Mouse (Mus musculus): Measurements from ENCODE around the gene Them7.

Them7 gene

DNA sequence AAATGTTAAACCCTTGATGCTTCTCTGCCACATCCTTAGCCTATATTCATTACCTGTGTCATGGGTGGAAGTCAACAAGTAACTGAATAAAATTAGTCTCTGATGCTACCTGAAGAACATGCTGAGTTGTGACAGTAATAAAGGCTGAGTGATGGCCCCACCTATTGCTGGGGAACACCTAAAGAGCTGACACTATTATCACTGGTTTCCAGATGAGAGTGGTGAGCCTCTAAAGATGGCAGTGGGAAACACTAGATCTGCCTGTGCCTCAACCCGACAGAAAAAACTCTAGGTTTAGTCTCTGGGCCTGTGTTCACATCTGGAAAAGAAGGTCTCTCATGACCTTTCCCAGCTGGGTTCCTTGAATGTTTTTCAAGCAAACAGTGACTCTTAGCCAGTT, 155.6 kb downstream of the Them7 start:
- DNase-seq (ENCODE audit: low spot score), result no peak

DNA sequence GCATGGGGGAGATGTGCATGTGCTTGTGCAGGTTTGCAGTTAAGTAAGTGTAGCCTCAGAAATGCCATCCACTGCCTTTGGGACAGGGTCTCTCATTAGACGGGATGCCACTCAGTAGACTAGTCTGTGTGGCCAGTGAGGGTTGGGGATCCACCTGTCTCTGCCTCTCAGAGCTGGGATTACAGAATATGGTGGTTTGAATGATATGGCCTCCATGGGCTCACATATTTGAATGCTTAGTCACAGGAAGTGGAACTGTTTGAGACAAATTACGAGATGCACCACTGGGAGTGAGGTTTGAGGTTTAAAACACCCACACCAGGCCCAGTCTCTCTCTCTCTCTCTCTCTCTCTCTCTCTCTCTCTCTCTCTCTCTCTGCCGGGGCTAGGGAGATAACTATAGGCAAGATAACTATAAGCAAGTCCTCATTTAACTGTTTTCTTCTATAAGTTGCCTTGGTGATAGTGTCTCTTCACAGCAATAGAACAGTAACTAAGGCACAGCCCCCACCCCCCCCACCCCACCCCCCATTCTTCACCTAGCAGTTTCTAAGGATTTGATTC, 156.7 kb downstream of the Them7 start:
- no peak for DNase-seq (ENCODE audit: low spot score)

DNA sequence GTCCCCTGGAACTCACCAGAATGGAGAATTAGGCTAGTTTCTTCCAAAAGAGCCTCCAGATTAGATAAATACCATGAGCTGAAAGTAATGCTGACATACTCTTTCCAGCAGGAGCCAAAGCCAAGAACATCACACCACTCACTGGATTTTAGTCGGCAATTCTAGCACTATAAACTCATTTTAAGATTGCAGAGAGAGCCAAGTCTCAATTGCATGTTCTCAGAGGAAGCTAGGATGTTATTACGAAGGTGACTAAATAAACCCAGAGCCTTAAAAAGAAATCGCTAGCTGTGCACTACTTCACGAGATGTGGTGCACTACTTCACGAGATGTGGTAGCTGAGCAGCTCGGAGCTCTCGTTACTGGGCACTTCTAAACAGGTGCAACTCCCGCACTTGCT, 158.9 kb downstream of the Them7 start:
- no peak for DNase-seq (ENCODE audit: low spot score)

DNA sequence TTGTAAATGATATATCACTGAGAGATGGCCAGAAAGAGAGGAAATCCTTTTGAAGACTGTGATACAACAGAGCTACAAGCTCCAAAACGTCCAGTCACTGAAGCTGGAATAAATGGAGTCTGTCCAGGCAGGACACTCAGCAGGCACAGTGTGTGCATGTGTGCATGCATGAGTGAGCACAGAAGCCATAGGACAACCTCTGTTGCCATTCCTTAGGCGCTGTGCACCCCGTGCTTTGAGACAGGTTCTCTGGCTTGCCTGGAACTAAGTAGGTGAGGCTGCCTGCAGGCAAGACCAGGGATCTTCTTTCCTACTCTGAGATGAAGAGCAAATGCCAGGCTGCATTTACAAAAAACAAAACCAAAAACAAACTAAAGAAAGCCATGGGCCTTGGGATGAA, 160.9 kb downstream of the Them7 start:
- no peak for DNase-seq (ENCODE audit: low spot score)

DNA sequence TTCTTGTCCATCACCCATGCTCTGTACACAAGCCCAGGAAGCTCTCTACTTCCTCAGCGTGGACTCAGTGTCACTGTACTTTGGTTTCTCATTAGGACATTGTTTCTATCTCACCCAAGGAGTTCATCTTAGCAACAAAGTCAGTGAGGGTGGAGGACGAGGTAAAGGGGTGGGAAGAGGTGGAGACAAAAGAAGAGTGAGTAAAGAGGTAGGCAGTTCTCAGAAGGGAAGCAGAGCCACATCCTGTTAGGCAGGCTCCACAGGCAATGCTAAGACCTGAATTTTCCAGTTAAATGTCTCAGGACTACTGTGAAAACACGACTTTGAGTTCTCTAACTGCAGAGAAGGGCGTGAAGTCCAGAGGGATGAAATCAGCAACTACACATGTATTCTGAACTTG, 162.3 kb downstream of the Them7 start:
- DNase-seq (ENCODE audit: low spot score), result no peak

DNA sequence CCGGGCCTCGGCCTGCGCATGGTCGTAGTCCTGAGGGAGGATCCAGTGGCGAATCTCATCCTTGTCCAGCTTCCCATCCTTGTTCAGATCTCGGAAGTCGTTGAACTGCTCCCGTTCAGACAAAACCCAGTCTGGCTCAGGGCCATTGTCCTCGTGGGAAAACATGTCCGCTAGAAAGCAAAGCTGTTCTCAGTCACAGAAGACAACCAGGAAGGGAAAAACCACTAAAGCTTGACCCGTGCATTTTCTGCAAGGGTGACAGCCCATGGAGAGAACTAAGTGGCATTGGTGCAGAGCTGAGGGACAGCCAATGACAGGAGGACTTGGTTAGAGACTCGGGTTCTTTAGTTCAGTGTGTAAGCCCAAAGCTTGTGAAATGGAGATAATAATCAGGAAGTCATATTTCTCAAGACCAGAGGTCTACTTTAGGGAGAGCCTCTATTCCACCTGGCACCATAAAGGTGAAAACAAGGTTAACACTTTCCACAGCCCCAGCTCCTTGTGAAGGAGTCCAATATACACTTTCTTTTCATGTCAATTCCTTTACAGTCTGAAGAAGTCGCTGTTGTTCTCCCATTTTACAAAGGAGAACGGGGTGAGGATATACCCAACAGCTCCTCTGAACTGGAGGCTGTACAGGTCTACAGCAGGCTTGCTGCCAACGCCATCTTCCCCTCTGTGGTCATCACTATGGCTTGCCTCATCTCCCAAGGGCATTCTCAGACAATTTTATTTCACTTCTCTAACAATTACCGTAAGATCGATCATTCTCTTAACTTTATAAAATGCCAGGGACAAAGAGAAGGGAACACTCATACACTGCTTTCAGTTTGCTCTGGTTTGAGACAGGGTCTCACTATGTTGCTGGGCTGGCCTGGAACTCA, 165.1 kb downstream of the Them7 start:
- no peak for DNase-seq (ENCODE audit: low spot score)

DNA sequence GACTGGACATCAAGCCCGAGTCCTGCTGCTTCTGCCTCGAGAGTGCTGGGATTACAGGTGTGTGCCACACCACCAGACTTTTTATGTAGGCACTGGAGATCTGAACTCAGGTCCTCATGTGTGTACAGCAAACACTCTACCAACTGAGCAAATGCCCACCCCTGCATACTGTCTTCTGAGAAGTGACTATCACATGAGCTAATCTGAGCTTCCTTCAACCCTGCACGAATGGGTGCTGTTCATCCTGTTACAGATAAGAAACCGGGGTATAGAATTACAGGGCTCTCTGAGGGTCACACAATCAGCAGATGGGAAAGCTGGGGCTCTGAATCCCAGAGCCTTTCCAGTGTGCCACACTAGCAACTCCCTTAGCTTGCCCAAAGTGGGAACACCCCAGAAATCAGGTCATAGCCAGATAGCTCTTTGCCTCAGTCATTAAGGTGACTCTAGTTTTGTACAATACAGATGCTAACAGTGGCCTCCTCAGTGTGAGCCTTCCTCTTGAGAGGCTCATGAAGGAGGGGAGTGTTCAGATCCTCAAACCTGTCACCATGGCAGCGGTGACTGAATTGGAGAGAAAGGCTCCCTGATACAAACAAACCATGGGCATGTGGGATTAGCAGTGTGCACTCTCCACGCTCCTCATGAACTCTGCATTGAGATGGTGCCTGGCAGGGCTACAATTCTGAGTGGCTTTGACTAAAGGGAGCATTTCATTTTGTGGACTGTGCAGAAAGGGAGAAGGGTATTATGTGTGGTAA, 166.7 kb downstream of the Them7 start:
- no peak for DNase-seq (ENCODE audit: low spot score)

DNA sequence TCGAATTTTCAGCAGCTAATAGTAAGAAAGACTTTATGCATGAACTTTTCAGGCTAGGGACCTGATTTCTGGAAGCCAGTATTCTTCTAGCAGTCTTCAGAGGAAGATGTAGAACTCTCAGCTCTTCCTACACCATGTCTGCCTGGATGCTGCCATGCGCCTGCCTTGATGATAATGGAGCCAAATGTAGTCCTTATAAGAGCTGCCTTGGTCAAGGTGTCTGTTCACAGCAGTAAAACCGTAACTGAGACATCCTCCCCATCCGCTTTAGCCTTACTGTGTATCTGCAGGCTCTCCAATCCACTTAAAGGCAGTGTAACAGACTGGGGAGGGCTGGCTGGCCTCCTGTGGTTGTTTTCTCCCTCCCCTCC, 167.3 kb downstream of the Them7 start:
- no peak for DNase-seq (ENCODE audit: low spot score)

DNA sequence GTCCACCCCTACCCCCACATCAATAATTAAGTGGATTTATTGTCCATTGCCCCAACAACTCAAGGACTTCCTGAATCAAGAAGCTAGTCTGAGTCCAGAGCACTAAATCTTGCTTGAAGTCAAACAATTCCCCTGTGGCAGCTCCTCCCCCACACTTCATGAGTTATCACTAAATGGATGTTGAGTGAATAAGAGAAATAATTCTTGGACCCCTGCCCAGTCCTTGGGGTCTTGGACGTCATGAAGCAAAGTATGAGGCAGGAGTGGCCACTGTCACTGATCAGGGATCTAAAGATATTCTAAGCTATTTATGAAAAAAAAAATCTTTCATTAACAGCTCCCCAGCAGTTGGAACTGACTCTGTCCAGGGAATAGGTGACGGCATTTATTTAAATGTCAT, 168.4 kb downstream of the Them7 start:
- DNase-seq (ENCODE audit: low spot score), result no peak

DNA sequence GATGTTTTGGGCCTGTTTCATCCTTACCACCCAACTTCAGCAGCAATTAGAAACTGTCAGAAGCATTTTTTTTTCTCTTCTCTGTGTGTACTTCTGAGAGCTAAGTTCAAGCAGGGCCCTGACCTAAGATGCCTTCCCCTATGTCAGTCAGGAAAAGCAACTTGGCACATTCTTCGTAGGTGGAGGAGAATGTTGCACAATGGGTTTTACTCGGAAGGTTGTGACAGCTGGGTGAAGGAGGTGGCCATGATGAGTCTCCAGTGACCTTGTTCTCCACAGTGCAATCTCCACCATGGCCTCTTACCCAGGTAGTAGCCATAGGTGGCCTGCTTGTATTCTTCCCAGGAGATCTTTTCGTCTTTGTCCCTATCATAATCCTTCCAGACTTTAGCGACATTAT, 170.3 kb downstream of the Them7 start:
- DNase-seq (ENCODE audit: low spot score), result no peak

DNA sequence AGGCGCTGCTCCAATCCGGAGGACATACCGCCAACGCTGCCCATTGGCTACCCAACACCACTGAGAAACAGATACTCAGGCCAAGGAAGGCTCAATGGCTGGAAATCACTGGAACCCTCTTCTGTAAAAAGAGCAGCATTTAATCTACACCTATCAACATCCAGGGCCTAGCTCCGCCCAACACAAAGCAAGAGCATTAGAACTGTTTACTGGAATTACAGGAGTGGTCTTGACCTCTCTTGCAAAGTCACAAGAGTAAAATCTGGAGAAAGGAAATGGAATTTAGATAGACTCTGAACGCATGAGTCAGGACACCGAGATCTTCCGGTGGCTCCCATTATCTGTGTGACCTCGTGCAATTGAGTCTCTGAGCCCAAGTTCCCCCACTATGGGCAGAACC, 171.9 kb downstream of the Them7 start:
- DNase-seq (ENCODE audit: low spot score), result no peak

DNA sequence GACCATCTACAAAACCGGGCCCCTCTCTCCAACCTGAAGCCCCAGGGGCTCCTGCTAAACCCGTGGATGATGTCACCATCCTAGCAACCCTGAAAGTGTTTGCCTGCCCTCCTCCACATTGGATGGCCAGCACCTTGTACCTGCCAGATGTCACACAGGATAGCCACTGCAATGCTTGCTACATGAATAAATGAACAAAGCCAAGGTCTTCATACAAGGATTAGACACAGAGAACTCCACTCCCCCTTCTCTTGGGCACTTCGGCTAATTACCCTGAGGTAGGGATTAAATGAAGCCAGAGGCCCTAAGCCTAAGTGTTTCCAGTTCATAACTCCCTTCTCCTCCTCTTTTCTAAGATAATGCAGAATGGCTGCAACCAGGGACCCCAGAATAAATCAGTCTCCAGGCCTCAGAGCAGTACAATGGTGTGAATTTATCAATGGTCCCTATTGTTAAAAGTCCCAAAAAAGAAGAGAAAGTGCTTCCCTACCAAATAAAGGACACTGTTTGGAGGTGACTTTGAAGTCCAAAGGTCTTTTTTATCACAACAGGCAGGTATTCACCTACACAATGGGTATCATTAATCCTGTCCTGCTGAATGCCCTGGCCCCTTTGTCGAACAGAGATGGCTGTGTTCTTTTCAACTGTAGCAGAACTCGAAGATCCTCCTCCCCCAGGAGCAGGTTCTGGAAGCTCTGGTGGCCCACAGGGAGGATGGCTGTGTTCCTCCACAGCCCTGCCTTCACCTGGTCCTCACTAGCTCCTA, 173.5 kb downstream of the Them7 start:
- no peak for DNase-seq (ENCODE audit: low spot score)

DNA sequence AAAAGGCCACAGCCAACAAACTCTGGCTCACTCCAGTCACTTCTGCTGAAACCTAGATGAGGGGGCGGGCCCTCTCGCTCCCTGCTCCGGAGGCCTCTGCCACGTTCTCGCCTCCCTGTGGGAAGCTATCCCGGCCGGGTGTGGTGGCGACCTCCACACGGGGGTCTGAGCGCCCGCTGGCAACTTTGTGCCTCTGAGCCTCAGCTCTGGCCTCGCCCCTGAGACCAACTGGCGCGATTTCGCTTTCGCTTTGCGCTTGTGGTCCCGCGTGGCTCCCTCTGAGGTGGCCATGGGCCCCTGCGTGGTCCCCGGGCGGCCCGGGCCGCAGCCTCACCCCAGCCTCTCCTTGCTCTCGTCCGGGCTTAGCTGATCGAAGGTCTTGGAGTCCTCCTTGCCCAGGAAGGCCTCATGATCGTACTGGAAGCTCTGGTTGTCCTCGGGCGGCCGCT, 174.5 kb downstream of the Them7 start:
- DNase-seq (ENCODE audit: low spot score), result no peak

DNA sequence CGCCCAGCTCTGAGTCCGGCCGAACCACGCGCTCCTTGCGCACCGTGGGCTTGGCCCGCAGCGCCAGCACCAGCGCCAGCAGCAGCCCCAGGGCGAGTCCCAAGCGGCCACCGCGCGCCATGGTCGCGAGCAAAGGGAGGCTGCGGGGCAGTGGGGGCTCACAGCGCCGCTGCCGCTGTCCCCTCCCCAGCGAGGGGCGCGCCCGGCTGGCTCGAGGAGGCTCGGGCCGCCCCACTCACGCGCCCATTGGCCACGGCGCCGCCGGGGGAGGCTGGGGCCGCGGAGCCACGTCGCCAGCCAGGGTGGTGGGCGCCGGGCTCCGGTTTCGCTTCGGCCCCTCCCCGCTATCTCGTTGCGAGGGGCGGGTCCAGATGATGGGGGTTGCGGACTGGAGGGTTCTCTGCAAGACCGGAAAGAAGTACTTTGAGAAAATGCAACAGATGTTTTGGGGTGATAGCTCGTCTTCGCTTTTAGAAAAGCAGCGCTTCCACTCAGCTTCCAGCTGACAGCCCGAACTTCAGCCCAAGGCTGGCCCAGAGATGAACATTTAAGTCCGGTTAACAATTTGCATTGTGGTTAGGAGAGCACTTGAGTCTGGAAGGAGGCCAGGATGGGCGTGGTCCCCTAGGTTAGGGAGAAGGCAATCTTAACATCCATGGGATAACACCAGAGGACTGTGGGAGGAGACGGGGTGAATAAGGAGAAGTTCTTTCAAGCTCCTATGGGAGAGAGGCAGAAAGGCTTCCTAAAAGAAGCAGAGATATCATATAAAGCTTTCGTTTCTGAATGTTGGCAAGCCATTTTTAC, 175.2 kb downstream of the Them7 start, which contains the start of gene Rcn1:
Gene Rcn1 (minus strand): TSS at position 235 of the 807 bp plus-strand sequence.
- DNase-seq (ENCODE audit: low spot score), result peak; percentile 35

DNA sequence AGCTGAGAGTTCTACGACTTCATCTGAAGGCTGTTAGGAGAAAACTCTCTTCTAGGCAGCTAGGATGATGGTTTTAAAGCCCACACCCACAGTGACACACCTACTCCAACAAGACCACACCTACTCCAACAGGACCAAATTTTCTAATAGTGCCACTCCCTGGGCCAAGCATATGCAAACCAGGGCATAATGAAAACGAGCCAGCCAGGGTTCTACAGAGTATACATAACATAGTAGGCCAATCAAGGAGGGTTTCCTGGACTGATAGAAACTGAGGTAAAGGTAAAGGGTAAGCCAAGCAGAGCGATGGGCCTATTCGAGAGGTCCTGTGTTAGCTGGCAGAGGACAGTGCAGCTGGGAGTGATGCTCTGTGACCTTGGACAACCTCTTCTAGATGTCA, 176.4 kb downstream of the Them7 start:
- no peak for DNase-seq (ENCODE audit: low spot score)

DNA sequence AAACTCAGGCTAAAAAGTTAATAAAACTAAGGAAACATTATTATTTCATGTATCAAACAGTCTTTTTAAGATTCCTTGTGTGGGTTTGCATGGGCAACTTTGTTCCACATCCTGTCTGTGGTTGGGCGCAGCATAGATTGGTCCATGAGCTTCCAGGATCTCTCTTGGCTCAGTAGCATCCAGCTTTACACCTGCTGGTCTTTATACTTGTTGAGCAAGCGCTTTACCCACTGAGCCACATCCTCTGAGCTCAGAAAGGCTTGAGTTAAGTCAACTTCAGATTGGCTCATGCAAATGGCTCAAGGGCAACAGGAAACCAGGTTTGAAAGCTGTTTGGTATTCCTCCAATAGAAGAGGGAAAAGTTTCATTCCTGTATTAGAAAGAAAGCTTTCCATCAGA, 178.1 kb downstream of the Them7 start:
- DNase-seq (ENCODE audit: low spot score), result no peak

DNA sequence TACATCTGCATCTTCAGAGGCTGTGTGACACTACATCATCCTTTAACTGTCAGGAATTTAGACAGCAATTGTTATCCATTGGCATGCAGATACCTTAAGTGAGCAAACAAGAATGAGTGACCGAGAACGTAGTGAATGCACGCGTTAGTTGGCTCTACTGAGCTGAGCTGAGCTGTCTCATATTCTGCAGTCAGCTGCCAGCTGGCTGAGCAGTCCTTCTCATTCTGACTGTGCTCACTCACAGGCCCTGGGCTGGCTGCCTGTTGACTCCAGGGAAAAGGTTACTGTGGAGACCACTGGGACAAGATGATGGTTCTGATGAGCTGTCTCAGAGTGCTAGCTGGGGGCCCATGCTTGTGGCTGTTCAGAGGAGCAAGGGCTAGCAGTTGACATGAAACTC, 184.4 kb downstream of the Them7 start:
- DNase-seq (ENCODE audit: low spot score), result no peak

DNA sequence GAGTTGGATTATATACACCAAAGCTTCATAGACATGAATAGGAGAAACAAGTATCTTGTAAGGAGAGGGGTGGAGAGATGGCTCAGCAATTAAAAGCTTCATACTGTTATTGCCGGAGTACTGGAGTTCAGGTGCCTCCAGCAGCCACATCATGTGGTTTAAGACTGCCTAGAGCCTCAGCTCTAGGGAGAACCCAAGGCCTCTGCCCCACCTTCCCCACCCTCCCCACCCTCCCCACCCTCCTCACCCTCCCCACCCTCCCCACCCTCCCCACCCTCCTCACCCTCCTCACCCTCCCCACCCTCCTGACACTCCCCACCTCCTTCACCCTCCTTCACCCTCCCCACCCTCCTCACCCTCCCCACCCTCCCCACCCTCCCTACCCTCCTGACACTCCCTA, 185.1 kb downstream of the Them7 start:
- no peak for DNase-seq (ENCODE audit: low spot score)

DNA sequence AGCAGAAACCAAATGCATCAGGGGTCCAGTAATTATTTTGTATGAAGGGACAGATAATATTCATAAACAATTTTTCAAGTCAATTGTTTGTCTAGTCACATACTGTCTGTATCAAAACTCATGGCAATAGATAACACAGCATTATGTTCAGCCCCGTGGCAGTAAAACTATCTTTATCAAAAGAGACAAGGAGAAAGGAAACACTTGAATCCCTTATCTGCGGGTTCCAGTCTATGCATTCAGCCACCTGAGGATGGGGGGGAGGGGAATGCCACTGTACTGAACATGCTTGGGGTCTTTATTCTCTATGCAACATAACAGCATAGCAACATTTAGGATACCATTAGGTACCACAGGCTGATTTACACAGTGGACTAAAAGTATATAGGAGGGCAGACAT, 190.2 kb downstream of the Them7 start:
- DNase-seq (ENCODE audit: low spot score), result no peak

DNA sequence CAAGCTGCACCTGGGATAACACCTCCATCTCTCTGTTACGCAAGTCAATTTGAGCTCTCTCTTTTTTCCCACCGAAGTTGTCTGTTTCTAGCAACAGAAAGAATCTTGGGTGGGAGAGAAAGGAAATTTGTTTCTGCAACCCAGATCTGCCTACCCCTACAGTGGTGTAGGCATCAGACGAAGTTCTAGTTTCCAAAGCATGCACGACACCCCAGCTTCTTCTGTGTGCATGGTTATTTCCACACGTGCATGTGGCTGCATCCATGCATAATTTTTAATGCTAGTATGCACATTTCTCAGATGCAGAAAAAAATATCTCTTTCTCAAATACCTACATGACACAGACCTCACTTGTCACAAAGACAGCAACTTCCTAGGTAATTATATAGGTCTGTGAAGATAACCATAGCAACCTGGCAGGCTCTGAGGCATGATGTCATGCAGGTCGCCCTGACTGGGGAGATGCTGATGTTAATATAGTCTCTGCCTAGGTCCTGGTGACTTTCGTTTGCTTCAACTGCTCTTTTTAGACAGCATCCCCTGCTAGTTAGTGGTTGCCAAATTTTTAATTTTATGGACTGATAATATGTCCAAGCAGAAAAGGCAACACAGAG, 192.0 kb downstream of the Them7 start:
- no peak for DNase-seq (ENCODE audit: low spot score)

All from urinary bladder, postnatal 10 days (tissue).